Mouse (Mus musculus) CH12.LX (cell line): Measurements from ENCODE around the gene Crocc. TPM values are rescaled to one million over a fixed set of nuclear protein-coding genes. Genes with fewer than 3 reads are reported as not detected.

Source experiments
- DNase-seq: peaks from one replicate; pipeline ENCODE4 v3.0.0-alpha.2; 2013; ENCODE audit errors: extremely low read depth
- H3K27ac ChIP-seq: 2 replicates; pipeline ENCODE4 v1.5.1; 2012; ENCODE audit warnings: low read depth, mild to moderate bottlenecking, control low read depth, moderate library complexity; ENCODE audit not compliant: insufficient read depth
- H3K27me3 ChIP-seq: replicated peaks from 2 replicates; pipeline ENCODE3; 2012; ENCODE audit warnings: inconsistent platforms
- H3K36me3 ChIP-seq, 2 experiments: replicated peaks in 1 of 2; 2 replicates each; pipeline versions ENCODE3 to v1.6.1; 2012; ENCODE audit warnings: inconsistent platforms in 1 of 2, low read length in 1 of 2, mild to moderate bottlenecking in 1 of 2, mixed read lengths in 1 of 2, moderate library complexity in 1 of 2; ENCODE audit not compliant: control insufficient read depth in 1 of 2, insufficient read depth in 1 of 2
- H3K4me1 ChIP-seq, 2 experiments: 2 replicates each; pipeline ENCODE4 v1.6.1; 2012; ENCODE audit warnings: inconsistent platforms in 1 of 2, moderate library complexity in 1 of 2; ENCODE audit not compliant: insufficient read depth in 2 of 2, control insufficient read depth in 1 of 2
- H3K4me2 ChIP-seq: 2 replicates; pipeline ENCODE4 v1.6.1; 2012; ENCODE audit warnings: low read depth, mild to moderate bottlenecking, control low read depth; ENCODE audit not compliant: poor library complexity, insufficient read depth, severe bottlenecking
- H3K4me3 ChIP-seq, 3 experiments: fragments of 150-350 bp in 1 of 3; sonication (generic) in 1 of 3; replicated peaks in 1 of 3; 2 replicates each; pipeline versions ENCODE3 to v1.5.1; 2011 to 2012; ENCODE audit warnings: low read depth in 2 of 3, low read length in 2 of 3, mild to moderate bottlenecking in 2 of 3, moderate library complexity in 2 of 3, control low read depth in 1 of 3, improper control_type of control experiment in 1 of 3, inconsistent platforms in 1 of 3, mixed read lengths in 1 of 3; ENCODE audit not compliant: poor library complexity in 1 of 3
- H3K79me2 ChIP-seq: replicated peaks from 2 replicates; pipeline ENCODE4 v1.6.1; 2012; ENCODE audit warnings: mild to moderate bottlenecking, moderate library complexity; ENCODE audit not compliant: control insufficient read depth, poor library complexity, insufficient read depth, severe bottlenecking; ENCODE audit errors: extremely low read depth
- H3K9ac ChIP-seq: 2 replicates; pipeline ENCODE4 v1.6.1; 2012; ENCODE audit warnings: low read depth, mild to moderate bottlenecking, control low read depth, moderate library complexity; ENCODE audit not compliant: insufficient read depth
- H3K9me3 ChIP-seq: replicated peaks from 2 replicates; pipeline ENCODE3; 2012; ENCODE audit warnings: low read length, inconsistent platforms, mixed read lengths
- CHD1 ChIP-seq: IDR thresholded peaks from 2 replicates; pipeline ENCODE4 v1.6.1; 2012; ENCODE audit warnings: low read depth, low read length, improper control_type of control experiment, inconsistent platforms
- CHD2 ChIP-seq: IDR thresholded peaks from 2 replicates; pipeline ENCODE4 v1.6.1; 2011; ENCODE audit warnings: low read length, improper control_type of control experiment
- ELF1 ChIP-seq: IDR thresholded peaks from 2 replicates; pipeline ENCODE4 v1.6.1; 2014; ENCODE audit warnings: low read depth, mild to moderate bottlenecking, inconsistent platforms, low read length, improper control_type of control experiment
- ETS1 ChIP-seq: conservative IDR thresholded peaks from 2 replicates; pipeline ENCODE4 v1.6.1; 2012; ENCODE audit warnings: low read depth, mild to moderate bottlenecking, inconsistent platforms, low read length, improper control_type of control experiment, moderate library complexity
- HCFC1 ChIP-seq: IDR thresholded peaks from 2 replicates; pipeline ENCODE4 v1.6.1; 2012; ENCODE audit warnings: low read depth, mild to moderate bottlenecking, inconsistent platforms, low read length, improper control_type of control experiment
- MAFK ChIP-seq: IDR thresholded peaks from 2 replicates; pipeline ENCODE4 v1.6.1; 2011; ENCODE audit warnings: low read length, improper control_type of control experiment; ENCODE audit not compliant: insufficient replicate concordance
- MAX ChIP-seq: IDR thresholded peaks from 2 replicates; pipeline ENCODE4 v1.6.1; 2011; ENCODE audit warnings: low read length, improper control_type of control experiment
- MEF2A ChIP-seq: IDR thresholded peaks from 2 replicates; pipeline ENCODE4 v1.6.1; 2014; ENCODE audit warnings: low read depth, mild to moderate bottlenecking, inconsistent platforms, low read length, improper control_type of control experiment, borderline replicate concordance
- MYC ChIP-seq: IDR thresholded peaks from 2 replicates; pipeline ENCODE4 v1.6.1; 2011; ENCODE audit warnings: low read depth, mild to moderate bottlenecking, improper control_type of control experiment, low read length
- RAD21 ChIP-seq: IDR thresholded peaks from 2 replicates; pipeline ENCODE4 v1.6.1; 2011; ENCODE audit warnings: low read depth, mild to moderate bottlenecking, low read length, improper control_type of control experiment, moderate library complexity
- RCOR1 ChIP-seq: conservative IDR thresholded peaks from 2 replicates; pipeline ENCODE4 v1.6.1; 2012; ENCODE audit warnings: low read depth, mild to moderate bottlenecking, inconsistent platforms, low read length, improper control_type of control experiment
- SIN3A ChIP-seq: IDR thresholded peaks from 2 replicates; pipeline ENCODE4 v1.6.1; 2012; ENCODE audit warnings: low read length, improper control_type of control experiment, inconsistent platforms
- USF2 ChIP-seq: conservative IDR thresholded peaks from 2 replicates; pipeline ENCODE4 v1.6.1; 2011; ENCODE audit warnings: low read depth, low read length, improper control_type of control experiment
- ZMIZ1 ChIP-seq: IDR thresholded peaks from 2 replicates; pipeline ENCODE4 v1.6.1; 2012; ENCODE audit warnings: low read depth, mild to moderate bottlenecking, inconsistent platforms, low read length, improper control_type of control experiment
- ZNF384 ChIP-seq: IDR thresholded peaks from 2 replicates; pipeline ENCODE4 v1.6.1; 2012; ENCODE audit warnings: low read depth, low read length, improper control_type of control experiment, inconsistent platforms
- dilution Hi-C: fragments of 300-500 bp; cut with MboI; formaldehyde crosslinking; loops from 2 replicates; pipeline ENCODE4 v1.14.3; 2020; ENCODE audit warnings: low sequenced_read_pairs; ENCODE audit not compliant: extremely low pct_unique_long_range_greater_than_20kb, extremely low pct_ligation_motif_present
- in situ Hi-C: fragments of 300-500 bp; cut with MboI; formaldehyde crosslinking; loops from 3 replicates; pipeline ENCODE4 v1.14.3; 2019; ENCODE audit warnings: low sequenced_read_pairs, low pct_ligation_motif_present, low pct_unique_long_range_greater_than_20kb, mixed read lengths
- polyA plus RNA-seq: library from polyadenylated mRNA; unstranded; fragments of >175 nt; gene quantifications from 2 replicates; pipeline ENCODE4 v1.2.1, GENCODE M21; 2012; ENCODE audit warnings: low read depth; ENCODE audit not compliant: insufficient read length
- total RNA-seq, 2 experiments: library from RNA; depleted of rRNA; stranded (reverse); fragments of 300-350 nt in 1 of 2; fragments of >200 nt in 1 of 2; gene quantifications; 2 replicates each; pipeline ENCODE4 v1.2.3; 2012 to 2014

Gene Crocc
- total and polyA plus RNA-seq, 3 experiments, result 3.5 to 8.3 (median 4.8) TPM

DNA sequence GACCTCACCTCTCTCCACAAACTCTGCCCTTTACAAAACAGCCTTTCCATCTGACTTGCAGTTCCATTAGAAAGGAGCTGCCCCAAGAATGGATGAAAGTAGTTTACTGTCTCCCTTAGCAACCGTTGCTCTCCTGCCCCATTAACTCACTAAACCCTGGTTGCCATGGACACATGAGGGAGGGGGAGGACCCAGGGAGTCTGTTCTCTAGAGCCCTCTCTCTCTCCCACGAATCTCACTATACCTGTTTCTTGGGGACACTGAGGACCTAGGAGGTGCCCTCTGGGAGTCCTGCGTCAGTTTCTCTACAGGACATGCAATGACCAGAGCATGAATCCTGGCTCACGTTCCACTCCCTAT lies 10.9 kb downstream of the Crocc start:
- no peaks in the 10 kb centered on the region for H3K27me3 ChIP-seq
- H3K9me3 ChIP-seq, result no peaks in the 10 kb centered on the region
- no peak overlapping the region for H3K4me2 ChIP-seq
- peak; percentile 11 for DNase-seq
- no peak overlapping the region for H3K27ac ChIP-seq
- H3K4me3 ChIP-seq, result no peak overlapping the region
- peaks cover 7 to 21% of the 10 kb centered on the region in 2 experiments for H3K4me1 ChIP-seq
- TF ChIP-seq ETS1, result no peak
- no peak for TF ChIP-seq ELF1
- TF ChIP-seq MEF2A, result no peak
- no peak for TF ChIP-seq ZMIZ1
- no peak for TF ChIP-seq MAFK
- no peak for TF ChIP-seq RCOR1
- no peak for TF ChIP-seq HCFC1
- no peak for TF ChIP-seq RAD21
- TF ChIP-seq ZNF384, result no peak
- no peak for TF ChIP-seq USF2
- H3K36me3 ChIP-seq, result peaks cover 3 to 44% of the 10 kb centered on the region in 2 experiments
- dilution Hi-C loops, result no loop called here
- H3K79me2 ChIP-seq, result no peaks in the 10 kb centered on the region
- in situ Hi-C loops, result no loop called here
- H3K9ac ChIP-seq, result no peak overlapping the region

GRCm38 (mm10) chr4:141048810-141049475 lies 11.4 kb downstream of the Crocc start:
- no peaks in the 10 kb centered on the region for H3K27me3 ChIP-seq
- H3K9me3 ChIP-seq, result no peaks in the 10 kb centered on the region
- peaks cover 7 to 17% of the 10 kb centered on the region in 2 experiments for H3K4me1 ChIP-seq
- H3K9ac ChIP-seq, result no peak overlapping the region
- no peak overlapping the region for H3K27ac ChIP-seq
- DNase-seq, result no peak
- H3K36me3 ChIP-seq, result peaks cover 3 to 44% of the 10 kb centered on the region in 2 experiments
- in situ Hi-C loops (no loop called here), dilution Hi-C loops (no loop called here)
- TF ChIP-seq MAX (no peak), SIN3A (no peak), MYC (no peak), CHD1 (no peak), CHD2 (no peak)
- H3K4me3 ChIP-seq, result no peak overlapping the region
- no peak overlapping the region for H3K4me2 ChIP-seq
- no peaks in the 10 kb centered on the region for H3K79me2 ChIP-seq
